Mouse (Mus musculus) CD4-positive, CD25-positive, alpha-beta regulatory T cell, adult 9 weeks (primary cell): Measurements from ENCODE around the gene Ankrd13a. TPM values are rescaled to one million over a fixed set of nuclear protein-coding genes. Genes with fewer than 3 reads are reported as not detected.

Experiments used
- polyA plus RNA-seq: library from polyadenylated mRNA; unstranded; fragments of 100-300 nt; shearing (Covaris generic); gene quantifications from one replicate; pipeline ENCODE4 v1.2.1, GENCODE M21; 2017

Gene Ankrd13a
- 13.9 TPM for polyA plus RNA-seq

DNA sequence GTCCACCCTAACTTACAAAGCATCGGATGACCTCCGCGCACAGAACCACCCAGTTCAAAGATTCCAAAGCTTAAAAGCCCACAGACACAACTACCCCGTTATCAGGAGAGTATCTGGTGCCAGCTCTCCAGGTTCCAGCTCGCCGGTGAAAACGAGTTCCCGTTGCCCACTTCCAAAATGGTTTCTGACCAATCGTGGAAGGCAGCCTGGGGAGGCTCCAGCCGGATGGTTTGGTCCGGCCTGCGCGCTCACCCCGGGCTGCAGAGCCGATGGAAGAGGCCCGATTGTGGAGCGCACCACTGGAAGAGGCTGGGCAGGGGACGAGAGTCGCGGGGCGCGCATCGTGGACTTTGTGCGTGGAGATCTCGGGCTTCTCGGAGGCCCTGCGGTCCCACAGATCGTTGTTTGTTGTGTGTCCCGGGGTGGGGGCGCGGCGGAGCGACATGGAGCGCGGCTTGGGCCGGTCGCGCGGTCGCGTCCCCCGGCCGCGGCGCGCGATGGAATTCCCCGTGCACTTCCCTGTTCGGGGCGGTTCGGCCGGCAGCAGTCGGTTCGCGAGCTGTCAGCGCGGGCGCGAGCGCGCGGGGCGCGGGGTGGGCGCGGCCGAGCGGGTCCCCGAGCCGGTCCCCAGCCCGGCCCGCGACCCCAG lies at the start of gene Ankrd13a:
Gene Ankrd13a (plus strand): TSS at position 275 of the 649 bp plus-strand sequence.

DNA sequence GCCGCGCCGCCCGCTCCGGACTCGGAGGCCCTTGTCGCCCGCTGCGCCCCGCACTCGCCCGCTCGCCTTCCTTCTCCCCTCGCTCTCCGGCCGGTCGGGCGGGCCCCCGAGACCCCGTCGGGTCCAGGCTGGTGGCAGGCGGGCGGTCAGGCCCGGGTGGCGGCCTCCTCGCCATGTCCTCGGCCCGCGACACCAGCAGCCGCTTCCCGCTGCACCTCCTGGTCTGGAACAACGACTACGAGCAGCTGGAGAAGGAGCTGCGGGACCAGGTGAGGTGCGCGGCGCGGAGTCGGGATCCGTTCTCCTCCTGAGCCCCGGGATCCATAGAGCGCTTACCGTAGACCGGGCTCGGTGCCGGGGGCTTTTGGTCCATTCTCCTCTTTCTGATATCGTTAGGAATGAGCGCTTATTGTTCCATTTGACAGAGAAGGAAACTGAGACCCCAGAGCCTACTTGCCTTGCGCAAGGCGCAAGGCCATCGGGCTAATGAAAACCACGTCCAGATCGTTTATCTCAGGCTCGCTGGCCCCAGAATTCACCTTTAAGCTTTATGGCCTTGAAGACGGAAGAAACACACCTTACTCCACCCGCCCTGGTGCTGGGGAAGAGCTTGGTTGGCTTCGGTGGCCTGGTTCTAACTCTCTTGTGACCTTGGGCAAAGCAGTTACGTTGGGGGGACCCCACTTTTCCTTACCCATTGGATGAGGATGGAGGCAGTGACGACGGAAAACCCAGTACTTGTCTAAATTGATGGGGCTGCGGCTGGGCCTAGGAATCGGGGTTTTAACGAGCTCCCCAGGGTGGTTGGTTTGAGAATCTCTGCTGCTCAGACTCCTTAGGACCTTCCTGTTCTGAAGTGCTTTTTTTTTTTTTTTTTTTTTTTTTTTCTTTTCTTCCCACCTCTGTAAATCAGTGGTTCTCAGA lies 841 bp downstream of the Ankrd13a start, which contains the start of gene Git2:
Gene Git2 (minus strand): TSS at position 462 of the 924 bp plus-strand sequence.

DNA sequence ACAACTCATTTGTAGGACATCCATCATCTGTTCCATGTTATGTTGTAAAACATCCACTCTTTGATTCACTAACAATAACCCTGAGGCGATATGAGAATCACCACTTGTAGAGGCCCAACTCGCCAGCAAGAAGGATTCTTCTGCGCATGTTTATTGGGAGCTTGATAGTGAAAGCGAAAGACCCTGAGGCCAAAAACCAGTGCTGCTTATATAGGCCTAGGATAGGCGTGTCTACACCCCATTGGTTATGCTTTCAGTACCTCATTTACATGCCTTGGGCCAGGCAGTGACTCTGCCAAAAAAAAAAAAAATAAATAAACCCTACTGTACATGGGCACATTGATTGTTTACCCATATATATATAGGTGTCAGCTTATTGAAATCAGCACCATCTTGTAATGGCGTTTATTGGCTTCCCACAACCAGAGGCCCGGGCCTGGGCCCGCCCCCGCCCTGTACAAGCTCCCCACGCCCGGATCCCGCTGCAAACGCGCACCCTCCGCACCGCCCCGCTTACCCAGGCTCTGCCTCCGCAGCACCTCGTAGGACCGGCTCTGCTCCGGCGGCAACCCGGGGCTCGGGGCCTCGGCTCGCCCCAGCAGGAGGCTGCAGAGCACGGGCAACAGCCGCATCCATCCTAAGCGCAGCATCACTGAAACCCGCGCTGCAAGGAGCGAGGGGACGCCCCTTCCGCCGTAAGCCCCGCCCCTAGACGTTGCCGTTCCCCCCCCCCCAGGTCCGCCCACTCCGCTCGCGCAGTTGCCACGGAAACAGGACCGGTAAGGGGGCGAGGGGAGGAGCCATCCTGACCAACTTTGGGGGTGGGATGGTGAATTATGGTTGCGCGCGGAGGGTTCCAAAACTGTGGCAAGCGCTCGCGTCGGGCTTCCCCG lies 48.6 kb downstream of the Ankrd13a start, which contains the start of gene 1500011B03Rik:
Gene 1500011B03Rik (minus strand): TSS at position 673 of the 893 bp plus-strand sequence.

GRCm38 (mm10) chr5:114853364-114853763 lies 78.9 kb downstream of the Ankrd13a start, which contains the start of gene 4930519G04Rik:
Gene 4930519G04Rik, plus strand, starts transcription at chr5:114853664.

Other genes starting within 250 kb of the Ankrd13a start
- not detected for gene Fam222a, start 206.7 kb upstream of the Ankrd13a start, polyA plus RNA-seq
- 0.50 TPM for gene Trpv4, start 116.3 kb upstream of the Ankrd13a start, polyA plus RNA-seq
- 140 TPM for gene Gltp, start 83.7 kb upstream of the Ankrd13a start, polyA plus RNA-seq
- gene Tchp, start 66.9 kb upstream of the Ankrd13a start, polyA plus RNA-seq, result 18.9 TPM
- gene Git2, start 840 bp downstream of the Ankrd13a start, polyA plus RNA-seq, result 136 TPM
- gene 1500011B03Rik, start 48.8 kb downstream of the Ankrd13a start, polyA plus RNA-seq, result 103 TPM
- not detected for gene 4930519G04Rik, start 79.0 kb downstream of the Ankrd13a start, polyA plus RNA-seq
- gene Gm9936, start 84.0 kb downstream of the Ankrd13a start, polyA plus RNA-seq, result not detected
- 20.9 TPM for gene Oasl2, start 122.3 kb downstream of the Ankrd13a start, polyA plus RNA-seq
- 11.6 TPM for gene Oasl1, start 148.6 kb downstream of the Ankrd13a start, polyA plus RNA-seq
- 56.6 TPM for gene 2210016L21Rik, start 167.5 kb downstream of the Ankrd13a start, polyA plus RNA-seq
- gene Hnf1a, start 196.4 kb downstream of the Ankrd13a start, polyA plus RNA-seq, result 0.21 TPM
- gene Sppl3, start 236.5 kb downstream of the Ankrd13a start, polyA plus RNA-seq, result 3.4 TPM